Mouse (Mus musculus) heart, adult 2 months (tissue): ENCODE results near the gene Zgrf1. TPM values are rescaled to one million over a fixed set of nuclear protein-coding genes. Genes with fewer than 3 reads are reported as not detected.

Experiments used
- DNase-seq, 2 experiments: peaks; one replicate each; pipeline ENCODE4 v3.0.0; 2021
- H3K27ac ChIP-seq: fragments of 200-600 bp; 2 replicates; pipeline ENCODE4 v1.8.1; 2022
- H3K27me3 ChIP-seq: fragments of 200-500 bp; 2 replicates; pipeline ENCODE4 v1.6.1; 2012; ENCODE audit warnings: mild to moderate bottlenecking, low read length, inconsistent platforms, mixed read lengths; ENCODE audit not compliant: control insufficient read depth, insufficient read depth
- H3K36me3 ChIP-seq: fragments of 200-500 bp; 2 replicates; pipeline ENCODE4 v1.6.1; 2012; ENCODE audit warnings: low read length, inconsistent platforms; ENCODE audit not compliant: control insufficient read depth, insufficient read depth
- H3K4me1 ChIP-seq: fragments of 200-500 bp; 2 replicates; pipeline ENCODE4 v1.6.1; 2011; ENCODE audit warnings: low read length; ENCODE audit not compliant: control insufficient read depth, insufficient read depth
- H3K4me3 ChIP-seq: fragments of 200-600 bp; 2 replicates; pipeline ENCODE4 v1.8.1; 2022
- H3K79me2 ChIP-seq: fragments of 200-500 bp; replicated peaks from 2 replicates; pipeline ENCODE4 v1.6.1; 2012; ENCODE audit warnings: mild to moderate bottlenecking, inconsistent platforms, low read length, moderate library complexity, mixed read lengths; ENCODE audit not compliant: control insufficient read depth, insufficient read depth
- H3K9ac ChIP-seq: fragments of 200-500 bp; 2 replicates; pipeline ENCODE4 v1.6.1; 2012; ENCODE audit warnings: low read depth, mild to moderate bottlenecking, control low read depth, inconsistent platforms, low read length, mixed read lengths
- CTCF ChIP-seq: fragments of 200-600 bp; IDR thresholded peaks from 2 replicates; pipeline ENCODE4 v1.8.1; 2022; ENCODE audit warnings: antibody characterized with exemption, mild to moderate bottlenecking, moderate library complexity
- EP300 ChIP-seq: fragments of 200-500 bp; IDR thresholded peaks from 2 replicates; pipeline ENCODE4 v1.6.1; 2011; ENCODE audit warnings: low read depth, low read length, control low read depth; ENCODE audit not compliant: insufficient read depth
- POLR2A ChIP-seq: fragments of 200-500 bp; IDR thresholded peaks from 2 replicates; pipeline ENCODE4 v1.6.1; 2011; ENCODE audit warnings: mild to moderate bottlenecking, low read depth, low read length, control low read depth; ENCODE audit not compliant: insufficient read depth
- WGBS: fragments of 180-500 bp; shearing (Covaris S2); methylation state at CpG from one replicate; pipeline ENCODE4 v1.1.7; 2018; 5-methylcytosine and 5-hydroxymethylcytosine counted together
- intact Hi-C: fragments of 180-260 bp; cut with DNase I; formaldehyde crosslinking; loops from one replicate; pipeline ENCODE4 v1.15.1; 2025
- polyA plus RNA-seq: library from polyadenylated mRNA; depleted of rRNA; stranded (reverse); fragments of >200 nt; gene quantifications from 2 replicates; pipeline ENCODE4 v1.2.3, GENCODE M21; 2012
- total RNA-seq, 2 experiments: library from RNA; stranded (reverse); gene quantifications; 2 replicates each; pipeline ENCODE4 v1.2.3; 2021

Gene Zgrf1
- total and polyA plus RNA-seq, 3 experiments = 0.27 to 0.66 (median 0.47) TPM

DNA sequence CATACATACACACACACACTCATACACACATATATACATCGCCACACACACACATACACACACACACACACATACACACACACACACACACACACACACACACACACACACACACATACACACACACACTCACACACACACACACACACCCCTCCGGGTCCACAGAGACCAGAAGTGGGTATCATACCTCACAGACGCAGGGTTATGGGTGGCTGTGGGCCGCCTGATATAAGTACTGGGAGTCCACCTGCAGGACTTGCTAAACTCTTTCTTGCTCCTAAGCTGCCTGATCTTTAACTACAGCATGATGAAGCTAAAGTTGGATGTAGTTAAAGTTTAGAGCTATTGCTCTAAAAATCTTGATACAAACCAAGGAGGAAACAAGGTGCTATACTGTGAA is 23.5 kb upstream of the Zgrf1 start:
- Histone ChIP-seq H3K27ac (peak overlapping the region; percentile 10; the same call in 1 of the 2 replicates), H3K9ac (no peak overlapping the region)
- WGBS = 73% methylated on average over 4 of the region's 4 CpGs

DNA sequence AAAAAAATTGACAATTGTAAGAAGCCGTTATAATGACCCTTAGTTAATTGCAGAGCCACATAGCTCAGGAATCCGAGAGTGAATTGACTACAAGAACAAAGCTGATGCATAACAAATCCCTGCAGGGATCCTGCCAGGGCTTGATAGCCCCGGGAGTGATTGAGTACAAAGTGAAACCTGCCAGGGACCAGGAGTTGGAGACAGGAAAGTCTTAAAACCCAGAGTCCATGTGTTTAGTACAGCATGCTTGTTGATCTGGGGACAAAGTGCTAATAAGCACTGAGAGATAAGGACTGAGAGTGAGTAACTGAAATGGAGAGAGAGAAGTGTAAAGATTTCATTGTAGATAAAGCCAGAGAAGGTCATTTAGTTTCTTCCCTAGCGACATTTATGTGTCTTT is 23.0 kb upstream of the Zgrf1 start:
- 16% methylated on average over 4 of the region's 4 CpGs for WGBS
- no peak overlapping the region for H3K9ac ChIP-seq

More for the DNA sequence above, 23.5 kb upstream of the Zgrf1 start:
- H3K4me1 ChIP-seq = peaks cover 4% of the 10 kb centered on the region; the same call in 1 of the 2 replicates
- no peak for TF ChIP-seq CTCF
- TF ChIP-seq POLR2A = no peak
- no peak for TF ChIP-seq EP300
- H3K4me3 ChIP-seq = no peak overlapping the region
- H3K27me3 ChIP-seq = no peaks in the 10 kb centered on the region
- H3K79me2 ChIP-seq = no peaks in the 10 kb centered on the region
- intact Hi-C loops = loop anchor here (5.0 kb wide), 1 partner anchor 33 kb away; the partner anchor contains the start of gene Ank2
- no peaks in the 10 kb centered on the region; the same call in 1 of the 2 replicates for H3K36me3 ChIP-seq
- DNase-seq = no peak

DNA sequence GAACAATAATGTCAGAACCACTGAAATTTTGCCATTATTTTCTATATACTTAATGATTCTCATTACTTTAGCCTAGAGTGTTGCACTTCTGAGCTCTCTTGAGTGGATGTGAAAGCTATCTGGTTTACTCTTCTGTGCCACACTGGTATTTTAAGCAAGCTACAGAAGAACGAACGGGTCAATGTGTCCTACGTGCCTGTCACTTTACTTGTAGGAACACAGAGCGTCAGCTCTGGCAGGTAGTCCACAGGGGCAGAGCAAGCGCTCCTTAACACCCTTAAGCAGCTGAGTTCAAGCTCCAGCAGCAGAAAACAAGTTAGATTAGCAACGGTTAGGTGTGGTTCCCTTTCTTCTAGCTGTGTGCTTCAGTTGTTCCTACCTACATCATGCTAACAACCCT is 14.1 kb upstream of the Zgrf1 start:
- peak overlapping the region; percentile 68 for H3K27ac ChIP-seq
- no peak overlapping the region for H3K4me3 ChIP-seq
- H3K36me3 ChIP-seq = peaks cover 6% of the 10 kb centered on the region
- 47% methylated on average over 6 of the region's 6 CpGs for WGBS
- intact Hi-C loops = no loop called here
- TF ChIP-seq POLR2A (no peak), CTCF (no peak), EP300 (no peak)
- no peaks in the 10 kb centered on the region for H3K79me2 ChIP-seq
- no peaks in the 10 kb centered on the region for H3K27me3 ChIP-seq
- no peak overlapping the region for H3K9ac ChIP-seq
- DNase-seq = peak in 1 of 2 experiments; percentile 20
- H3K4me1 ChIP-seq = no peaks in the 10 kb centered on the region; the same call in 1 of the 2 replicates

More for the DNA sequence above, 23.0 kb upstream of the Zgrf1 start:
- no peaks in the 10 kb centered on the region for H3K27me3 ChIP-seq
- intact Hi-C loops = loop anchor here (5.0 kb wide), 1 partner anchor 33 kb away; the partner anchor contains the start of gene Ank2
- H3K79me2 ChIP-seq = no peaks in the 10 kb centered on the region
- H3K27ac ChIP-seq = peak overlapping the region; percentile 10; the same call in 1 of the 2 replicates
- DNase-seq = no peak
- no peak for TF ChIP-seq EP300
- TF ChIP-seq POLR2A = no peak
- TF ChIP-seq CTCF = no peak
- H3K36me3 ChIP-seq = no peaks in the 10 kb centered on the region
- H3K4me1 ChIP-seq = peaks cover 4% of the 10 kb centered on the region; the same call in 1 of the 2 replicates
- H3K4me3 ChIP-seq = no peak overlapping the region

DNA sequence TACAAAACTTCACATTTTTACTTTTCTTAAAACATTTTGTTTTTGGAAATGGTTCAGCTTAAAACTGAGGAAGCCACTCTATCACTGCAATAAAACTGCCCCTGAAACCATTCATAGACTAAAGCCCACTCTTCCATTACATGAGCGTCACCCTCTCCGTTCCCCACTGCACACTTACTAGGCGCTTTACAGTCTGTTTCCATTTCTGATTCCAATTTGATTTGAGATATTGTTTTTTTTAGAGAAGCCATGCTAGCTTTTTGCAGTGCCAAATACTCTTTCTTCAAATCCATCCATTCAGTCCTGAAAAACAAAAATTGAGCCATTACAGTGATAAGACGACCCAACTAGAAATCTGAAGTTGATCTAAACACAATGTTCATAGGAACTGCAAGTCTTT is 9.3 kb upstream of the Zgrf1 start:
- no peak overlapping the region for H3K27ac ChIP-seq

DNA sequence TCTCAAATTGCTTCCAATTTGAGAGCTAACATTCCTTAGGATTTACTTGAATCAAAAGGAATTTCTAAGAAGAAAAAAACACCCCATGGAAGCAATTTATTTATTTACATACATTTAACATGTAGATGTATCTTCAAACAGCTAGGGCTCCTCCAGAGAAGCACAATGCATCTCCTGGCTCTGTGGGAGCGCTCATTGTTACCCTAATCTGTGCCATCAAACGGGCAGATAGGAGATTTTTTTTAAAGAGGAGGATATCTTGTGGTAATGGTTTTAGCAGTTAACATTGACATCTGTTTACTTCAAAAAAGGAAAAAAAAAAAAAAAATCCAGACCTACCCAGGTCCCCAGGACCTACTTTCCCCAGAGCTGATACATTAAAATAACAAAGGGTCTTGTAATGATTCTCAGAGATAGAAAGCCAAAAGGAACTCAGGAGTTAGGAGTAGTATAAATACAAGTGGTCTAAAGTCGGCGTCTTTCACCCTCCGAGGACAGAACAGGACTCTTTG is 8.6 kb upstream of the Zgrf1 start:
- H3K4me3 ChIP-seq = no peak overlapping the region
- no peaks in the 10 kb centered on the region; the same call in 1 of the 2 replicates for H3K79me2 ChIP-seq
- intact Hi-C loops = no loop called here
- no peak overlapping the region for H3K9ac ChIP-seq
- TF ChIP-seq CTCF = no peak
- no peak for TF ChIP-seq POLR2A
- TF ChIP-seq EP300 = no peak
- no peaks in the 10 kb centered on the region for H3K27me3 ChIP-seq
- no peaks in the 10 kb centered on the region for H3K4me1 ChIP-seq
- no peak for DNase-seq
- WGBS = 44% methylated on average over 5 of the region's 5 CpGs
- H3K36me3 ChIP-seq = peaks cover 2% of the 10 kb centered on the region
- no peak overlapping the region for H3K27ac ChIP-seq

More for the DNA sequence above, 9.3 kb upstream of the Zgrf1 start:
- H3K27me3 ChIP-seq = no peaks in the 10 kb centered on the region
- no peaks in the 10 kb centered on the region for H3K4me1 ChIP-seq
- no peaks in the 10 kb centered on the region; the same call in 1 of the 2 replicates for H3K79me2 ChIP-seq
- 86% methylated on average over 4 of the region's 4 CpGs for WGBS
- H3K9ac ChIP-seq = no peak overlapping the region
- no peak for DNase-seq
- intact Hi-C loops = no loop called here
- H3K36me3 ChIP-seq = peaks cover 2% of the 10 kb centered on the region
- TF ChIP-seq EP300 (no peak), POLR2A (no peak)
- no peak overlapping the region for H3K4me3 ChIP-seq

DNA sequence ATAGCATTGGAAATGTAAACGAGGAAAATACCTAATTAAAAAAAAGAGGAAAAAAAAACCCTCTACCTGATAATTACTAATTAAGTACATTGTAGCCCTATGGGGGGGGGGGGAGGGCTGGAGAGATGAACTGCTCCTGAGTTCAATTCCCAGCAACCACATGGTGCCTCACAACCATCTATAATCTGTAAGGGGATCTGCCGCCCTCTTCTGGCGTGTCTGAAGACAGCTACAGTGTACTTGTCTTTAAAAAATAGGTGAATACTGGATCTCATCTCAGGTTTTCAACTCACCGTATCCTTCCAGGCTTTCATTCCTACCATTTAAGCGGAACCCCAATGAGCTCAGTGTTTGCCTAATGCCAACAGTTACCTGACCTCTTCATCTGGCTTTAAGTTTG is 5.4 kb upstream of the Zgrf1 start:
- H3K27me3 ChIP-seq = no peaks in the 10 kb centered on the region
- TF ChIP-seq EP300 (no peak), POLR2A (no peak), CTCF (peak; percentile 67)
- H3K4me1 ChIP-seq = 0 out of 2 replicates have a peak, but pooled peaks cover 1% of the 10 kb centered on the region
- peak in 1 of 2 experiments; percentile 30 for DNase-seq
- H3K9ac ChIP-seq = no peak overlapping the region
- WGBS = 57% methylated on average over 5 of the region's 5 CpGs
- H3K27ac ChIP-seq = no peak overlapping the region
- no peaks in the 10 kb centered on the region for H3K36me3 ChIP-seq
- intact Hi-C loops = loop anchor here (2.0 kb wide), 1 partner anchor 95 kb away; no protein-coding TSS in a partner anchor
- no peak overlapping the region for H3K4me3 ChIP-seq
- H3K79me2 ChIP-seq = no peaks in the 10 kb centered on the region; the same call in 1 of the 2 replicates
